Mouse (Mus musculus): ENCODE measurements around the gene Synpo2. TPM values are rescaled to one million over a fixed set of nuclear protein-coding genes. Genes with fewer than 3 reads are reported as not detected.

Gene Synpo2
- polyA plus RNA-seq, 1 experiment from 2014 or later, result 2.0 TPM

DNA sequence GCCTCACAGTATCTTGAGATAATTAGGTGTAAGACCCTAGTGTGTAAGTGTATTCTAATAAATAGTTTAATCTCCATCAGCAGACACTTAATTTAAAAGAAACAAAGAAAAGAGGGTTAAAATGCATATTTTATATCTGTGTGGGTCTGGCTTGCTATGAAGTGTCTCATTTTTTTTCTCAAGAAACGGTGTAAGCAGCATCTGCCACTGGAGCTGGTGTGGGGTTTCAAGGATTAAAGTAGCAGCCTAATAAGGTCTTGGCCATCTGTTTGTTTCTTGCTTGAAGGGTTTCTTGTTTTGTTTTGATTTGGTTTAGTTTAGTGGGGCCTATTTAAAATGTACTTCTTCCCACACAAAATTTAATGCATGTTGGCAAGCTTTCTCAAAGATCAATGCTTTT is 46.1 kb downstream of the Synpo2 start:
- H3K9ac ChIP-seq, result no peak overlapping the region
- H3K4me1 ChIP-seq (replicated peaks; ENCODE audit: control insufficient read depth, insufficient read depth, low read length), result no peaks in the 10 kb centered on the region
- no peak overlapping the region for H3K4me3 ChIP-seq (replicated peaks; ENCODE audit: low read length)
- no peak overlapping the region for H3K4me2 ChIP-seq (replicated peaks)
- H3K36me3 ChIP-seq (replicated peaks; ENCODE audit: control insufficient read depth, insufficient read depth), result no peaks in the 10 kb centered on the region
- no peak overlapping the region for H3K27ac ChIP-seq
- H3K9me3 ChIP-seq (ENCODE audit: control insufficient read depth, low read length), result peaks cover 6% of the 10 kb centered on the region; the same call in 1 of the 2 replicates
- no peaks in the 10 kb centered on the region for H3K27me3 ChIP-seq (ENCODE audit: control insufficient read depth, insufficient read depth, low read length)
- no peak for ATAC-seq (ENCODE audit: low FRiP score)
- WGBS, result 68% methylated on average over 1 of the region's 1 CpGs
- DNase-seq (ENCODE audit: low spot score), result no peak

DNA sequence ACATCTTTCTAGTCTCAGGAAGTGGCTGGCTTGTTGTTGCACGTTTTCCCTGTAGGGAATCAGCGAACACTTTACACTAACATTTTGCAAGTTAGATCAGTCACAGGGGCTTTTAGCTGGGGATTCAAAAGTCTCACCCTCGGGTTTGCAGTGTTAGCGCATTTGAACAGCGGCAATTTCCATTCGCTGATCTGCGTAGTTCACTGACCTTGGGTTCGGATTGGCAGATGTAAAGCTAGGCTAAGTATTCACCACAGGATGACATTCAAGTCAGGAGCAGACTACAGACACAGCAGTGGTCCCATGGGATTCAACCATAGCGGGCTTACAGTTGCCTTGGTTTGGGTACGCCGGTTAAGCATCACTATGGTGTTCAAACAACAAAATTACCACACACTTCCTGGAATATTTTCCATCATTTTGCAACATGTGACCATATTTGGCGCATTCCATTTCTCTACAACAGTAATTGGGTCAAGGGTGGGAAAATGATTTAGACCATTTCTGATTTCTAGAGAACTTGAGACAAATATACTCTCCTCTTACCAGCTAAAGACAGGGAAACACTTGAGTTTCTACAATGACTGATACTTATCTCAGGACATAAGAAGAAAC is 47.2 kb downstream of the Synpo2 start:
- 86% methylated on average over 12 of the region's 12 CpGs for WGBS
- DNase-seq (ENCODE audit: low spot score), result no peak

GRCm38 (mm10) chr3:123187370-123188124 is 48.4 kb downstream of the Synpo2 start:
- DNase-seq (ENCODE audit: low spot score), result no peak
- H3K9me3 ChIP-seq (ENCODE audit: control insufficient read depth, low read length), result peaks cover 5% of the 10 kb centered on the region; the same call in 1 of the 2 replicates
- ATAC-seq (ENCODE audit: low FRiP score), result no peak
- no peaks in the 10 kb centered on the region for H3K36me3 ChIP-seq (replicated peaks; ENCODE audit: control insufficient read depth, insufficient read depth)
- H3K4me3 ChIP-seq (replicated peaks; ENCODE audit: low read length), result no peak overlapping the region
- H3K4me1 ChIP-seq (replicated peaks; ENCODE audit: control insufficient read depth, insufficient read depth, low read length), result no peaks in the 10 kb centered on the region
- no peak overlapping the region for H3K27ac ChIP-seq
- 80% methylated on average over 15 of the region's 15 CpGs for WGBS
- no peak overlapping the region for H3K9ac ChIP-seq
- H3K4me2 ChIP-seq (replicated peaks), result no peak overlapping the region
- no peaks in the 10 kb centered on the region for H3K27me3 ChIP-seq (ENCODE audit: control insufficient read depth, insufficient read depth, low read length)

More for the DNA sequence above, 47.2 kb downstream of the Synpo2 start:
- no peak overlapping the region for H3K9ac ChIP-seq
- H3K4me2 ChIP-seq (replicated peaks), result no peak overlapping the region
- H3K27me3 ChIP-seq (ENCODE audit: control insufficient read depth, insufficient read depth, low read length), result no peaks in the 10 kb centered on the region
- no peaks in the 10 kb centered on the region for H3K36me3 ChIP-seq (replicated peaks; ENCODE audit: control insufficient read depth, insufficient read depth)
- no peak overlapping the region for H3K4me3 ChIP-seq (replicated peaks; ENCODE audit: low read length)
- no peaks in the 10 kb centered on the region for H3K4me1 ChIP-seq (replicated peaks; ENCODE audit: control insufficient read depth, insufficient read depth, low read length)
- peaks cover 6% of the 10 kb centered on the region; the same call in 1 of the 2 replicates for H3K9me3 ChIP-seq (ENCODE audit: control insufficient read depth, low read length)
- no peak for ATAC-seq (ENCODE audit: low FRiP score)
- H3K27ac ChIP-seq, result no peak overlapping the region

- Histone ChIP-seq H3K4me1 (replicated peaks; ENCODE audit: control insufficient read depth, insufficient read depth, low read length) (no peaks in the 10 kb centered on the region), H3K4me2 (replicated peaks) (no peak overlapping the region), H3K36me3 (replicated peaks; ENCODE audit: control insufficient read depth, insufficient read depth) (no peaks in the 10 kb centered on the region), H3K9me3 (ENCODE audit: control insufficient read depth, low read length) (no peaks in the 10 kb centered on the region), H3K27me3 (ENCODE audit: control insufficient read depth, insufficient read depth, low read length) (no peaks in the 10 kb centered on the region), H3K9ac (no peak overlapping the region), H3K27ac (no peak overlapping the region), H3K4me3 (replicated peaks; ENCODE audit: low read length) (no peak overlapping the region)
- ATAC-seq (ENCODE audit: low FRiP score), result no peak
- DNase-seq (ENCODE audit: low spot score), result no peak
- WGBS, result 92% methylated on average over 10 of the region's 10 CpGs
Measured at GRCm38 (mm10) chr3:123185238-123185925, 50.6 kb downstream of the Synpo2 start.

DNA sequence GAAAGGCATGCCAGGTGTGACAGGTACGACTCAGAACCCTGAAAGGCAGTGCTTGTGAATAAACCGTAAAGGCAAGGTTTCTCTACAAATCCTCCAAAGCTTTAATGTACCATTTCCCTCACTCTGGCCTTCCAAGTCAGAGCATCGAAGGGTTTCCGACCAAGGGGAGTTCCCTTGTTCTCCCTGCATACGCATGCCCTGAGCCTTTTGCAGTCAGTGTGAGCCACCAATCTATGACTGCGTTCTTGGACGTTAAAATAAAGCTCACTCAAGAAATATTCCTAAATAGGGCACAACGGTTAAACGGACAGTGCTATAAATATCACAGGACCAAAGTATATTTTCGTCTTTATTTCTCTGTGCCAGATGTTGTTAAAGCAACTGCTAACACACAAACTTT is 51.7 kb downstream of the Synpo2 start:
- Histone ChIP-seq H3K4me3 (replicated peaks; ENCODE audit: low read length) (no peak overlapping the region), H3K9ac (no peak overlapping the region), H3K27ac (no peak overlapping the region), H3K4me2 (replicated peaks) (no peak overlapping the region), H3K4me1 (replicated peaks; ENCODE audit: control insufficient read depth, insufficient read depth, low read length) (no peaks in the 10 kb centered on the region), H3K9me3 (ENCODE audit: control insufficient read depth, low read length) (no peaks in the 10 kb centered on the region), H3K27me3 (ENCODE audit: control insufficient read depth, insufficient read depth, low read length) (no peaks in the 10 kb centered on the region), H3K36me3 (replicated peaks; ENCODE audit: control insufficient read depth, insufficient read depth) (no peaks in the 10 kb centered on the region)
- DNase-seq (ENCODE audit: low spot score), result no peak
- no peak for ATAC-seq (ENCODE audit: low FRiP score)
- 92% methylated on average over 10 of the region's 10 CpGs for WGBS

GRCm38 (mm10) chr3:123179508-123179907 is 56.4 kb downstream of the Synpo2 start:
- DNase-seq (ENCODE audit: low spot score), result no peak
- H3K4me1 ChIP-seq (replicated peaks; ENCODE audit: control insufficient read depth, insufficient read depth, low read length), result no peaks in the 10 kb centered on the region
- no peak for ATAC-seq (ENCODE audit: low FRiP score)
- no peaks in the 10 kb centered on the region for H3K9me3 ChIP-seq (ENCODE audit: control insufficient read depth, low read length)
- no peaks in the 10 kb centered on the region for H3K36me3 ChIP-seq (replicated peaks; ENCODE audit: control insufficient read depth, insufficient read depth)
- 85% methylated on average over 8 of the region's 8 CpGs for whole genome bisulfite sequencing
- H3K4me3 ChIP-seq (replicated peaks; ENCODE audit: low read length), result no peak overlapping the region
- H3K9ac ChIP-seq, result no peak overlapping the region
- no peak overlapping the region for H3K27ac ChIP-seq
- H3K27me3 ChIP-seq (ENCODE audit: control insufficient read depth, insufficient read depth, low read length), result no peaks in the 10 kb centered on the region
- H3K4me2 ChIP-seq (replicated peaks), result no peak overlapping the region

GRCm38 (mm10) chr3:123179041-123179440 is 56.9 kb downstream of the Synpo2 start:
- H3K4me1 ChIP-seq (replicated peaks; ENCODE audit: control insufficient read depth, insufficient read depth, low read length), result no peaks in the 10 kb centered on the region
- 89% methylated on average over 5 of the region's 5 CpGs for WGBS

GRCm38 (mm10) chr3:123178420-123178819 is 57.5 kb downstream of the Synpo2 start:
- Histone ChIP-seq H3K27ac (no peak overlapping the region), H3K4me2 (replicated peaks) (no peak overlapping the region), H3K27me3 (ENCODE audit: control insufficient read depth, insufficient read depth, low read length) (no peaks in the 10 kb centered on the region), H3K4me3 (replicated peaks; ENCODE audit: low read length) (no peak overlapping the region), H3K4me1 (replicated peaks; ENCODE audit: control insufficient read depth, insufficient read depth, low read length) (no peaks in the 10 kb centered on the region), H3K9ac (no peak overlapping the region), H3K9me3 (ENCODE audit: control insufficient read depth, low read length) (no peaks in the 10 kb centered on the region), H3K36me3 (replicated peaks; ENCODE audit: control insufficient read depth, insufficient read depth) (no peaks in the 10 kb centered on the region)
- ATAC-seq (ENCODE audit: low FRiP score) (no peak), DNase-seq (ENCODE audit: low spot score) (no peak)
- 84% methylated on average over 4 of the region's 4 CpGs for WGBS

More at GRCm38 (mm10) chr3:123179041-123179440, 56.9 kb downstream of the Synpo2 start:
- no peaks in the 10 kb centered on the region for H3K36me3 ChIP-seq (replicated peaks; ENCODE audit: control insufficient read depth, insufficient read depth)
- no peaks in the 10 kb centered on the region for H3K27me3 ChIP-seq (ENCODE audit: control insufficient read depth, insufficient read depth, low read length)
- no peak overlapping the region for H3K4me3 ChIP-seq (replicated peaks; ENCODE audit: low read length)
- no peak overlapping the region for H3K4me2 ChIP-seq (replicated peaks)
- DNase-seq (ENCODE audit: low spot score), result no peak
- no peaks in the 10 kb centered on the region for H3K9me3 ChIP-seq (ENCODE audit: control insufficient read depth, low read length)
- ATAC-seq (ENCODE audit: low FRiP score), result no peak
- H3K27ac ChIP-seq, result no peak overlapping the region
- H3K9ac ChIP-seq, result no peak overlapping the region
